Mouse (Mus musculus) heart, postnatal 36 days (tissue): ENCODE results near the gene Hlcs. TPM values are rescaled to one million over a fixed set of nuclear protein-coding genes. Genes with fewer than 3 reads are reported as not detected.

Source experiments
- DNase-seq, 2 experiments: peaks; one replicate each; pipeline ENCODE4 v3.0.0; 2021 to 2022
- intact Hi-C: fragments of 180-260 bp; cut with DNase I; formaldehyde crosslinking; loops from one replicate; pipeline ENCODE4 v1.15.1; 2025
- total RNA-seq, 2 experiments: library from RNA; stranded (reverse); gene quantifications; 2 replicates each; pipeline ENCODE4 v1.2.3; 2021

Hlcs gene
- total RNA-seq, 2 experiments from 2014 or later: 4.8 to 6.7 TPM

- intact Hi-C loops: no loop called here
- DNase-seq: no peak
These were observed 137.9 kb downstream of the Hlcs start for GRCm38 (mm10) chr16:94175366-94175986.

GRCm38 (mm10) chr16:94173361-94173760 is 140.0 kb downstream of the Hlcs start:
- intact Hi-C loops: no loop called here
- DNase-seq: no peak

GRCm38 (mm10) chr16:94170218-94170617 is 143.2 kb downstream of the Hlcs start:
- no peak for DNase-seq
- intact Hi-C loops: no loop called here

- no peak for DNase-seq
- intact Hi-C loops: no loop called here
These were observed 144.5 kb downstream of the Hlcs start for GRCm38 (mm10) chr16:94168655-94169545.

- no peak for DNase-seq
- intact Hi-C loops: no loop called here
These were observed 148.4 kb downstream of the Hlcs start for GRCm38 (mm10) chr16:94164978-94165377.

- intact Hi-C loops: no loop called here
- no peak for DNase-seq
These were observed 149.1 kb downstream of the Hlcs start for GRCm38 (mm10) chr16:94164236-94164635.

- no peak for DNase-seq
These were observed 150.3 kb downstream of the Hlcs start for GRCm38 (mm10) chr16:94163051-94163450.

GRCm38 (mm10) chr16:94162000-94162399 is 151.4 kb downstream of the Hlcs start:
- intact Hi-C loops: no loop called here
- DNase-seq: no peak

More at GRCm38 (mm10) chr16:94163051-94163450, 150.3 kb downstream of the Hlcs start:
- intact Hi-C loops: no loop called here

- intact Hi-C loops: no loop called here
- no peak for DNase-seq
These were observed 155.6 kb downstream of the Hlcs start for GRCm38 (mm10) chr16:94157819-94158218.

GRCm38 (mm10) chr16:94155041-94155653 is 158.2 kb downstream of the Hlcs start:
- no peak for DNase-seq
- intact Hi-C loops: no loop called here

GRCm38 (mm10) chr16:94150125-94151103 is 163.0 kb downstream of the Hlcs start:
- no peak for DNase-seq
- intact Hi-C loops: no loop called here

GRCm38 (mm10) chr16:94148139-94148538 is 165.2 kb downstream of the Hlcs start:
- intact Hi-C loops: no loop called here
- no peak for DNase-seq

GRCm38 (mm10) chr16:94143325-94143724 is 170.0 kb downstream of the Hlcs start:
- no peak for DNase-seq
- intact Hi-C loops: no loop called here

- intact Hi-C loops: no loop called here
These were observed 172.6 kb downstream of the Hlcs start for GRCm38 (mm10) chr16:94140746-94141145.

GRCm38 (mm10) chr16:94134218-94134617 is 179.2 kb downstream of the Hlcs start:
- intact Hi-C loops: no loop called here
- DNase-seq: no peak

More at GRCm38 (mm10) chr16:94140746-94141145, 172.6 kb downstream of the Hlcs start:
- DNase-seq: no peak

GRCm38 (mm10) chr16:94128236-94128835 is 185.0 kb downstream of the Hlcs start:
- intact Hi-C loops: no loop called here
- no peak for DNase-seq

- intact Hi-C loops: no loop called here
- no peak for DNase-seq
These were observed 187.2 kb downstream of the Hlcs start for GRCm38 (mm10) chr16:94126200-94126599.

GRCm38 (mm10) chr16:94125172-94125981 is 188.0 kb downstream of the Hlcs start:
- intact Hi-C loops: no loop called here
- no peak for DNase-seq

GRCm38 (mm10) chr16:94123247-94123646 is 190.1 kb downstream of the Hlcs start:
- intact Hi-C loops: no loop called here
- peak; percentile 36 to 40 for DNase-seq
